Mouse (Mus musculus) neural tube, embryonic 13.5 days (tissue): ENCODE measurements around the gene Erbb4. TPM values are rescaled to one million over a fixed set of nuclear protein-coding genes. Genes with fewer than 3 reads are reported as not detected.

ENCODE experiments used
- ATAC-seq: fragments of 200-750 bp; cut with Nextera tagmentation; 2 replicates; pipeline ENCODE4 v1.8.0; 2017; ENCODE audit warnings: low read depth, mild to moderate bottlenecking, moderate TSS enrichment, moderate library complexity
- H3K27ac ChIP-seq: fragments of 300-500 bp; sonication (generic); replicated peaks from 2 replicates; pipeline ENCODE4 v1.5.1; 2015; ENCODE audit warnings: moderate library complexity, mild to moderate bottlenecking, inconsistent platforms
- H3K27me3 ChIP-seq: fragments of 300-500 bp; sonication (generic); 2 replicates; pipeline ENCODE4 v1.6.1; 2015; ENCODE audit warnings: mild to moderate bottlenecking, inconsistent platforms
- H3K36me3 ChIP-seq: fragments of 300-500 bp; sonication (generic); 2 replicates; pipeline ENCODE4 v1.6.1; 2015; ENCODE audit warnings: mild to moderate bottlenecking, inconsistent platforms
- H3K4me1 ChIP-seq: fragments of 300-500 bp; sonication (generic); replicated peaks from 2 replicates; pipeline ENCODE4 v1.6.1; 2015; ENCODE audit warnings: inconsistent platforms
- H3K4me2 ChIP-seq: fragments of 300-500 bp; sonication (generic); 2 replicates; pipeline ENCODE4 v1.6.1; 2015; ENCODE audit warnings: inconsistent platforms, mild to moderate bottlenecking, moderate library complexity
- H3K4me3 ChIP-seq: fragments of 300-500 bp; sonication (generic); 2 replicates; pipeline ENCODE4 v1.5.1; 2015; ENCODE audit warnings: mild to moderate bottlenecking, inconsistent platforms
- H3K9ac ChIP-seq: fragments of 300-500 bp; sonication (generic); 2 replicates; pipeline ENCODE4 v1.6.1; 2015; ENCODE audit warnings: moderate library complexity, mild to moderate bottlenecking, inconsistent platforms
- H3K9me3 ChIP-seq: fragments of 300-500 bp; sonication (generic); 2 replicates; pipeline ENCODE4 v1.6.1; 2016; ENCODE audit warnings: inconsistent platforms
- WGBS: fragments of 180-500 bp; shearing (Covaris S2); methylation state at CpG from one replicate; pipeline ENCODE4 v1.1.7; 2015; 5-methylcytosine and 5-hydroxymethylcytosine counted together
- polyA plus RNA-seq: library from polyadenylated mRNA; unstranded; fragments of >200 nt; fragmentation: Nextera tagmentation; extraction: Ambion mirVana; gene quantifications from 2 replicates; pipeline ENCODE4 v1.2.1, GENCODE M21; 2015

Gene Erbb4
- polyA plus RNA-seq, 1 experiment from 2014 or later, result 13.6 TPM

- ATAC-seq, result no peak
- Histone ChIP-seq H3K4me3 (no peak overlapping the region), H3K9ac (no peak overlapping the region), H3K4me1 (no peaks in the 10 kb centered on the region), H3K9me3 (no peaks in the 10 kb centered on the region), H3K4me2 (no peak overlapping the region), H3K27ac (no peak overlapping the region), H3K36me3 (no peaks in the 10 kb centered on the region), H3K27me3 (no peaks in the 10 kb centered on the region)
- WGBS, result 80% methylated on average over 10 of the region's 10 CpGs
These were observed 440.8 kb downstream of the Erbb4 start for GRCm38 (mm10) chr1:68666831-68667601.

DNA sequence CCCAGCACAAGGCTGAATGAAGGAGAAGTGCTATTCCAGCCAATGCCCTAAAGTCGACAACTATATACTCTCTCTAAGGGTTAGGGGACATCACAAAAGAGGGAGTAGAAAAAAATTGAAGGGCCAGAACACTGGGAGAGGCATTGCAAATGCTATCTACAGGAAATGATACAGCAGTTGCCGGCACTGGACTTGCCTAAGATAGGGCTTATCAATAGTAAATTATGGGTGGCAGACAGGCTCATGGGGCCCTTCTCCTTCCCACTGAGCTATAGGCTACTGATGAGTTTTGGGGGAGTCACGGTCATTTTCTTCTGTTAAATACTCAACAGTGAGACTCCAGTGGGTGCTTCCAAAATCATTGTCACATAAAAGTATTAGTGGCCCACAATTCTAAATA lies 517.4 kb downstream of the Erbb4 start:
- H3K9me3 ChIP-seq, result no peaks in the 10 kb centered on the region
- no peaks in the 10 kb centered on the region for H3K36me3 ChIP-seq
- no peaks in the 10 kb centered on the region for H3K27me3 ChIP-seq
- no peak overlapping the region for H3K4me3 ChIP-seq
- no peak for ATAC-seq
- 83% methylated on average over 3 of the region's 3 CpGs for WGBS
- no peaks in the 10 kb centered on the region for H3K4me1 ChIP-seq
- H3K4me2 ChIP-seq, result no peak overlapping the region
- H3K27ac ChIP-seq, result no peak overlapping the region
- no peak overlapping the region for H3K9ac ChIP-seq

DNA sequence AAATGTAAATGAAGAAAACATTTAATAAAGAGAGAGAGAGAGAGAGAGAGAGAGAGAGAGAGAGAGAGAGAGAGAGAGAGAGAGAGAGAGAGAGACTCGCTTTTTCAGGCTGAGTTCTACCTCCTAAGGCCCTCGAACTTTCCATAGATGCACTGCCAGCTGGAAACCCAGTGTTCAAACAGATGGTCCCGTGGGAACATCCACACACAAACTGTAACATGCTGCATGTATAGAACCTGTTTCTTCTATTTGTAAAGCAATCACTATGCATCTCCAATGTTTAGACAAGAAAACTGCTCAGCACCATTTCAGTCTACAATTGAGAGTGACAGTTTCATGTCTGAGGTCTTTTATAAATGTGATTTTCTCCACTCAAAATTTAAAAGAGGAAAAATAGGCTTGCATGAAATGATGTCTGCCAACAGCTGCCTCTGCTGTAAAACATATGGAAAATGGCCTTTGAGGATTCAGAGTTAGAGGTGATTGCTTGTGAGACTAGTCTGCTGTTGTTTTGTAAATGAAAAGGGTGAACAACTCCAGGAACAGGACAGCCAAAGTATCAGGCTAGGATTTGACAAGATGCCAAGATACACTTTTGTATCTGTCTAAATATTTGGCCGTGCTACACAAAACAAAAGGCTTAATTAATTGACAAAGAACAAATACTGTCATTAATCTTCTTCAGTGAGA lies 533.9 kb downstream of the Erbb4 start:
- no peak overlapping the region for H3K4me2 ChIP-seq
- no peaks in the 10 kb centered on the region for H3K27me3 ChIP-seq
- ATAC-seq, result no peak
- no peak overlapping the region for H3K9ac ChIP-seq
- no peaks in the 10 kb centered on the region for H3K9me3 ChIP-seq
- H3K27ac ChIP-seq, result no peak overlapping the region
- H3K4me3 ChIP-seq, result no peak overlapping the region
- WGBS, result 51% methylated on average over 4 of the region's 4 CpGs
- no peaks in the 10 kb centered on the region for H3K4me1 ChIP-seq
- H3K36me3 ChIP-seq, result no peaks in the 10 kb centered on the region

DNA sequence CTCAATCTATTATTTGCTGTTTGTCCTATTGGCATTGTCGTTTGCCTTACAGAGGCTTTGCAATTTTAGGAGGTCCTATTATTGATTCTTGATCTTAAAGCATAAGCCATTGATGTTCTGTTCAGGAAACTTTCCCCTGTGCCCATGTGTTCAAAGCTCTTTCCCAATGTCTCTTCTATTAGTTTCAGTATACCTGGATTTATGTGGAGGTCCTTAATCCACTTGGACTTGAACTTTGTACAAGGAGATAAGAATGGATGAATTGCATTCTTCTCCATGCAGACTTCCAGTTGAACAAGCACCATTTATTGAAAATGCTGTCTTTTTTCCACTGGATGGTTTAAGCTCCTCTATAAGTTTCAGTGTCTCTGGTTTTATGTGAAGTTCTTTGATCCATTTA lies 536.9 kb downstream of the Erbb4 start:
- no peaks in the 10 kb centered on the region for H3K4me1 ChIP-seq
- no peaks in the 10 kb centered on the region for H3K36me3 ChIP-seq
- H3K27ac ChIP-seq, result no peak overlapping the region
- H3K27me3 ChIP-seq, result no peaks in the 10 kb centered on the region
- WGBS, result 88% methylated on average over 1 of the region's 1 CpGs
- no peak overlapping the region for H3K4me2 ChIP-seq
- H3K9ac ChIP-seq, result no peak overlapping the region
- ATAC-seq, result no peak
- H3K4me3 ChIP-seq, result no peak overlapping the region
- no peaks in the 10 kb centered on the region for H3K9me3 ChIP-seq

- no peak overlapping the region for H3K4me2 ChIP-seq
- no peak overlapping the region for H3K4me3 ChIP-seq
- no peaks in the 10 kb centered on the region for H3K9me3 ChIP-seq
- no peak overlapping the region for H3K27ac ChIP-seq
- 90% methylated on average over 4 of the region's 4 CpGs for WGBS
- ATAC-seq, result no peak
- no peaks in the 10 kb centered on the region for H3K4me1 ChIP-seq
- H3K9ac ChIP-seq, result no peak overlapping the region
- no peaks in the 10 kb centered on the region for H3K36me3 ChIP-seq
- no peaks in the 10 kb centered on the region for H3K27me3 ChIP-seq
These were observed 564.9 kb downstream of the Erbb4 start for GRCm38 (mm10) chr1:68542942-68543341.

DNA sequence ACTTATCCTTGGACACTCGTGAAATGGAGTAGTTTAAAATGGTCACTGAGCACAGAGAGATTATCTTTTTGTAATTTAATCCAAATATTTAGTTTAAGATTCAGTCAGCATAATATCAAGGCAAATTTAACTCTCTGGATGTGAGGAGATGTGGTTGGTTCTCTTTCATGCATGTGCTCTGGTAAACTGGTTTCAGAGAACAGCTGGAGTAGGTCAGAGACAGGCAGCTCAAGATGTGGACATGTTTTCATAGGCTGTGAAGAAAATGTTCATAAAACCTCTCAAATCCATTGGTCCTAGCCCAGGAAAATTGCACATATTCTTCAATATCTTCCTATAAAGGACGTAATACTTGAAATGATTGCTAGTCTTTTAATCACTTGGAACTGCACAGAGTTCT lies 590.0 kb downstream of the Erbb4 start:
- Histone ChIP-seq H3K9ac (no peak overlapping the region), H3K4me2 (no peak overlapping the region), H3K4me1 (no peaks in the 10 kb centered on the region), H3K9me3 (no peaks in the 10 kb centered on the region), H3K4me3 (no peak overlapping the region), H3K27ac (no peak overlapping the region), H3K27me3 (no peaks in the 10 kb centered on the region), H3K36me3 (no peaks in the 10 kb centered on the region)
- no peak for ATAC-seq
- 81% methylated on average over 2 of the region's 2 CpGs for WGBS

- no peak overlapping the region for H3K4me2 ChIP-seq
- H3K27me3 ChIP-seq, result no peaks in the 10 kb centered on the region
- H3K36me3 ChIP-seq, result no peaks in the 10 kb centered on the region
- H3K9me3 ChIP-seq, result no peaks in the 10 kb centered on the region
- no peaks in the 10 kb centered on the region for H3K4me1 ChIP-seq
- no peak overlapping the region for H3K27ac ChIP-seq
- no peak for ATAC-seq
- no peak overlapping the region for H3K4me3 ChIP-seq
- no peak overlapping the region for H3K9ac ChIP-seq
- 91% methylated on average over 1 of the region's 1 CpGs for WGBS
These were observed 604.0 kb downstream of the Erbb4 start for GRCm38 (mm10) chr1:68503873-68504272.

DNA sequence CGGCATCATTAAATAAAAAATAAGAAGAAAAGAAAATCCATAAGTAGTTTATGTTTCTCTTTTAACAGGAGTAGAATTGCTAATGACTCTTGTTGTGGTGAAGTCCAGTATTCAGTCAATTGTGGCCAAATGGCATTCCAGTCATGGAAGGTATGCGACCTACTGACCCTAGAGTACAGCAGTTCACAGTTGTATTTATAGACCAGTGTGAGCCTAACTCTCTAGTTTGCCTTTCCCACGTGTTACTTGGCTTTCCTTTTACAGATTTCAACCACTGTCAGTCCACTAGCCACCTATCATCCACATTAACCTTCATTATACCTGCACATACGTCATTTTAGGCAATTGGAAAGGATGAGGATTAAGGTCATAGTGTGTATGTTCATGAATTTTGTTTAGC lies 606.3 kb downstream of the Erbb4 start:
- Histone ChIP-seq H3K9me3 (no peaks in the 10 kb centered on the region), H3K4me2 (no peak overlapping the region), H3K4me1 (no peaks in the 10 kb centered on the region), H3K4me3 (no peak overlapping the region), H3K9ac (no peak overlapping the region), H3K36me3 (no peaks in the 10 kb centered on the region), H3K27me3 (no peaks in the 10 kb centered on the region), H3K27ac (no peak overlapping the region)
- ATAC-seq, result no peak
- 46% methylated on average over 4 of the region's 4 CpGs for WGBS

DNA sequence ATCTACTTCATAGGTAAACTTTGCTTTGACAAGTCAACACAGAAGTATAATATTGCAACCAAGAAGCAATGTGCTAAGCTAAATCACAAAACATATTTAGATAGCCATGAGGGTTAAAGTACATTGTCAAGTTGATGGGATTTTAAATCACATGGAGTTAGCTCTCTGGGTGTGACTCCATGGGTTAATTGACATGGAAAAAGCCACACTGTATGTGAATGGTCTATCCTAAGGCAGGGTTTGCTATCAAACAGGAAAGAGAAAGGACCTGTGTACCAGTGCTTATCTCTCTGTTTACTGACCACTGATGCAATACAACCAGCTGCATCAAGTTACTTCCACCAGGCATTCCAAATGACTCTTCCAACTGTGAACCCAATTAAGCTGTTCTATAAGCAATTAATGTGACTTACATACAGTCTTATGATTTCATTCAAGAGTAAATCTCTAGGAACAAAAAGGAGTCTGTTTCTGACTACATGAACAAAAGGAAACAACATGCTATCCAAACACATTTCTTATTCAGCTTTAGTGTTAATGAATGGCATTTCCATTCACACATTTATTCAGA lies 641.4 kb downstream of the Erbb4 start:
- no peak overlapping the region for H3K4me2 ChIP-seq
- H3K9ac ChIP-seq, result no peak overlapping the region
- H3K4me1 ChIP-seq, result no peaks in the 10 kb centered on the region
- H3K9me3 ChIP-seq, result no peaks in the 10 kb centered on the region
- H3K4me3 ChIP-seq, result no peak overlapping the region
- no peak overlapping the region for H3K27ac ChIP-seq
- no peaks in the 10 kb centered on the region for H3K27me3 ChIP-seq
- no peak for ATAC-seq
- H3K36me3 ChIP-seq, result no peaks in the 10 kb centered on the region

DNA sequence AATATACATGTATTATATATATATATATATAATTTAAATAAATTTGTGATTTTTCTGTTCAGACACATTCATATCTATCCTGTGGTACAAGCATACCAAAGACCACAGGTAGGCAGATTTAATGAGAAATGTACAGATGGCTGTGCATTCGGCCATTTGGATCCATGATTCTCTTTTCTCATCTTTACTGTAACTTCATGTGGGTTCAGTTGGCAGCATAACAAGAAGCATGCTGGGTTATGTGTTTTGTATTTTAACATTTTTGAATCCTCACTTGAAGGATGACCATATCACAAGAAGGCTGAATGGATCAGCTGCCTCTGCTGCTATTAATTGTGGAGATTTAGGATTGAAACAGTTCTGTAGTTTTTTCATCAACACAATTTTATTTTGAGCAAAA lies 656.6 kb downstream of the Erbb4 start:
- no peak overlapping the region for H3K27ac ChIP-seq
- no peaks in the 10 kb centered on the region for H3K27me3 ChIP-seq
- H3K4me1 ChIP-seq, result 0 out of 2 replicates have a peak, but pooled peaks cover 3% of the 10 kb centered on the region
- ATAC-seq, result no peak
- 79% methylated on average over 1 of the region's 1 CpGs for WGBS
- no peaks in the 10 kb centered on the region for H3K36me3 ChIP-seq
- H3K4me2 ChIP-seq, result no peak overlapping the region
- H3K9me3 ChIP-seq, result no peaks in the 10 kb centered on the region
- H3K9ac ChIP-seq, result no peak overlapping the region
- no peak overlapping the region for H3K4me3 ChIP-seq

DNA sequence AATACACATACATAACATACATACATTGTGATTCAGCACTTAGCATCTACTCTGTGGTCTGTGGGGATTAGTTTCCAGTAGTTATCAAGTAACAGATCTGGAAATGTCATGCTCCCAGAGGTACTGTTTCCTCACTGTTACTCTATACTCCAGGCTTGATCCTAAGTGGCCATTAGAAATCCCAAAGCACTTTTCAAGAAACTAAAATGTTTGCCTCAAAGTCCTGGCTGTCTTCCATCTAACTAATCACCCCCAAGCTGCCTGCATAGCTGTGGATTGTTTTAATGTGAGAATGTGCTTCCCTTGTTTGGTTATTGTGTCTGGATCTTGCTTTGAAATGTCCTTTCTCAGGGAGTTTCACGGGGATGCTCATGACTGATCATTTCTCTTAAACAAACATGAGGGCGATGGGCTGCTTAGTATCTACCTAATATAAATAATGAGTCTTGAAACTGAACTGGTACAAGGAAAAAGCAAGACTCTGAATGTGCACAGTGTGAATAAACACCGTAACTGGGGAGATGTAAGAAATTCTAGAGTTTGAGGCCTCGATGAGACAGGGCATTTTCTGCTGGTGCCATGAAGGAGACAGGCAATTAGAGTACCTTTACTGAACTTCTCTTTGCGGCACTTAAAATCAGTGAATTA lies 683.4 kb downstream of the Erbb4 start:
- no peak overlapping the region for H3K9ac ChIP-seq
- H3K9me3 ChIP-seq, result no peaks in the 10 kb centered on the region
- no peak overlapping the region for H3K4me3 ChIP-seq
- H3K4me2 ChIP-seq, result no peak overlapping the region
- H3K36me3 ChIP-seq, result no peaks in the 10 kb centered on the region
- no peaks in the 10 kb centered on the region for H3K27me3 ChIP-seq
- peaks cover 6% of the 10 kb centered on the region; the same call in 1 of the 2 replicates for H3K4me1 ChIP-seq
- H3K27ac ChIP-seq, result 0 out of 2 replicates have a peak overlapping the region, but pooled peaks have one; percentile 29
- WGBS, result 64% methylated on average over 5 of the region's 5 CpGs
- ATAC-seq, result no peak

- Histone ChIP-seq H3K27ac (peak overlapping the region; percentile 24), H3K36me3 (no peaks in the 10 kb centered on the region)
These were observed 706.7 kb downstream of the Erbb4 start for GRCm38 (mm10) chr1:68401204-68401603.

More at GRCm38 (mm10) chr1:68401204-68401603, 706.7 kb downstream of the Erbb4 start:
- WGBS, result 21% methylated on average over 4 of the region's 4 CpGs
- ATAC-seq, result 0 out of 2 replicates have a peak, but pooled peaks have one; percentile 40
- H3K4me1 ChIP-seq, result peaks cover 9% of the 10 kb centered on the region
- H3K4me3 ChIP-seq, result no peak overlapping the region
- H3K9ac ChIP-seq, result no peak overlapping the region
- H3K27me3 ChIP-seq, result no peaks in the 10 kb centered on the region
- no peak overlapping the region for H3K4me2 ChIP-seq
- H3K9me3 ChIP-seq, result no peaks in the 10 kb centered on the region
